Mouse (Mus musculus) liver, postnatal 0 days (tissue): ENCODE measurements around the gene Grk1.

Experiments used
- CTCF ChIP-seq: sonication (generic); IDR thresholded peaks from 2 replicates; pipeline ENCODE4 v1.5.1; 2016; ENCODE audit warnings: antibody characterized with exemption, low read depth
- EP300 ChIP-seq: IDR thresholded peaks from 2 replicates; pipeline ENCODE4 v1.6.1; 2016; ENCODE audit warnings: antibody characterized with exemption, low read depth, mild to moderate bottlenecking

GRCm38 (mm10) chr8:13430412-13430811, 25.5 kb downstream of the Grk1 start:
- TF ChIP-seq CTCF = no peak
- no peak for TF ChIP-seq EP300
